In the genomic region with DNA sequence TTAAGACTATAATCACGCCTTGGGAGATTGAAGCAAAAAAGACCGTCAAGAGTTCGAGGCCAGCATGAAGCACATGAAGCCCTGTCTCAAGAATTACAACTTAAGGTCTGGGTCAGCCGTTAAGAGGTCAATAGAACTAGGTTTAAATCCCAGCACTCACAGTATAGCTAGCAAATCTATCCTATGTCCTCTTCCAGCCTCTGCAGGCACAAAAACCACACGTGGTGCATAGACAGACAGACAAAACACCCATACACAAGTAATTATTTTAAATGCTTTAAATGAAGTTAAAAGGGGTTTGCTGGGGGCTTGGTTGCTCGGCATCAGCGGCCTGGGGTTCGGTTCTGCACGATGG, we compare ENCODE assay signal across 8 mouse cellular contexts. TPM values are rescaled to one million over a fixed set of nuclear protein-coding genes. Genes with fewer than 3 reads are reported as not detected.
DNase-seq lines count a peak whose midpoint lies in the region; ATAC-seq and TF ChIP-seq lines count a peak whose summit lies in the region.

No protein-coding gene starts in this region.

- TF ChIP-seq CTCF in layer of hippocampus, adult 2 months (conservative IDR thresholded peaks at IDR 0.05) = no peak

- H3ac ChIP-seq in myocyte (ENCODE audit: control insufficient read depth, insufficient read length) = peak overlapping the region; percentile 61

- peaks cover 13% of the 10 kb centered on the region for H3K4me1 ChIP-seq in embryonic facial prominence, embryonic 10.5 days
- H3K4me1 ChIP-seq in hindbrain, embryonic 16.5 days (ENCODE audit: control insufficient read depth, insufficient read depth, low read depth, low read length) = peaks cover 7% of the 10 kb centered on the region

- H3K36me3 ChIP-seq in embryonic facial prominence, embryonic 10.5 days (replicated peaks) = peaks cover 23% of the 10 kb centered on the region
- H3K36me3 ChIP-seq in hindbrain, embryonic 16.5 days (ENCODE audit: control insufficient read depth, insufficient read depth, low read length) = peaks cover 4% of the 10 kb centered on the region
- peaks cover 8% of the 10 kb centered on the region for H3K36me3 ChIP-seq in myocyte (ENCODE audit: control insufficient read depth, insufficient read depth)

- H3K27ac ChIP-seq in layer of hippocampus, adult 2 months = peak overlapping the region; percentile 95
- peak overlapping the region; percentile 92 for H3K27ac ChIP-seq in embryonic facial prominence, embryonic 10.5 days (replicated peaks)
- H3K27ac ChIP-seq in hindbrain, embryonic 16.5 days (ENCODE audit: low read depth, low read length) = peak overlapping the region; percentile 79

- TF ChIP-seq POLR2A in myocyte (IDR thresholded peaks at IDR 0.05; ENCODE audit: insufficient read length, low read depth) = no peak

- no peak for DNase-seq in layer of hippocampus, adult 2 months (ENCODE audit: low spot score in 2 of 2)
- no peak for DNase-seq in layer of hippocampus, adult 9-10 months (ENCODE audit: low spot score)
- no peak for DNase-seq in embryonic facial prominence, embryonic 10.5 days (ENCODE audit: low spot score)
- DNase-seq in cerebellum, adult 9-10 months = no peak
- no peak for DNase-seq in left cerebral cortex, postnatal 36 days (ENCODE audit: low spot score in 2 of 2)
- DNase-seq in left cerebral cortex, adult 11 months (ENCODE audit: low spot score) = no peak

- peak; percentile 53 for ATAC-seq in hindbrain, embryonic 16.5 days

- 44% methylated on average over 9 of the region's 9 CpGs for WGBS in embryonic facial prominence, embryonic 10.5 days
- 41% methylated on average over 9 of the region's 9 CpGs for WGBS in hindbrain, embryonic 16.5 days

- H3K4me3 ChIP-seq in layer of hippocampus, adult 2 months = peak overlapping the region; percentile 74
- peak overlapping the region; percentile 98 for H3K4me3 ChIP-seq in embryonic facial prominence, embryonic 10.5 days
- peak overlapping the region; percentile 95 for H3K4me3 ChIP-seq in hindbrain, embryonic 16.5 days (ENCODE audit: low read length)
- H3K4me3 ChIP-seq in myocyte = peak overlapping the region; percentile 72

- peaks cover 18% of the 10 kb centered on the region for H3K79me2 ChIP-seq in myocyte (ENCODE audit: control insufficient read depth, insufficient read depth)

- H3K27me3 ChIP-seq in embryonic facial prominence, embryonic 10.5 days (replicated peaks; ENCODE audit: low read depth, poor library complexity, severe bottlenecking) = no peaks in the 10 kb centered on the region
- no peaks in the 10 kb centered on the region for H3K27me3 ChIP-seq in hindbrain, embryonic 16.5 days (replicated peaks; ENCODE audit: control insufficient read depth, insufficient read depth, low read length)
- no peaks in the 10 kb centered on the region for H3K27me3 ChIP-seq in myocyte (ENCODE audit: control insufficient read depth, insufficient read depth, insufficient read length)

- peak overlapping the region; percentile 98 for H3K9ac ChIP-seq in hindbrain, embryonic 16.5 days (ENCODE audit: low read depth, low read length)

- peak overlapping the region; percentile 87 for H3K4me2 ChIP-seq in hindbrain, embryonic 16.5 days (ENCODE audit: low read length)
- peak overlapping the region; percentile 93 for H3K4me2 ChIP-seq in myocyte (ENCODE audit: low read depth)

- intact Hi-C loops in left cerebral cortex, postnatal 36 days (cut with DNase I) = loop anchor here (5.0 kb wide), 2 partner anchors 40 to 90 kb away; a partner anchor contains a TSS

- H3K9me3 ChIP-seq in embryonic facial prominence, embryonic 10.5 days = no peaks in the 10 kb centered on the region
- H3K9me3 ChIP-seq in hindbrain, embryonic 16.5 days (ENCODE audit: control insufficient read depth, low read length) = no peaks in the 10 kb centered on the region

TF ChIP-seq in myocyte, 11 proteins besides CTCF, POLR2A, EP300 and RAD21:
- TF ChIP-seq MYOD1 (IDR thresholded peaks at IDR 0.05; ENCODE audit: control insufficient read depth in 1 of 3, insufficient read length in 2 of 3, low read depth in 2 of 3) = no peak
- no peak for TF ChIP-seq POLR2AphosphoS2 (IDR thresholded peaks at IDR 0.05; ENCODE audit: insufficient read length, low read depth)
- no peak for TF ChIP-seq TCF3 (IDR thresholded peaks at IDR 0.05; ENCODE audit: insufficient read length, low read depth)
- no peak for TF ChIP-seq MYOG (IDR thresholded peaks at IDR 0.05; ENCODE audit: control insufficient read depth in 1 of 3, insufficient read depth in 1 of 3, insufficient read length in 2 of 3, low read depth in 2 of 3)
- TF ChIP-seq MAX (IDR thresholded peaks at IDR 0.05; ENCODE audit: low read depth) = no peak
- no peak for TF ChIP-seq USF1 (IDR thresholded peaks at IDR 0.05; ENCODE audit: low read depth)
- no peak for TF ChIP-seq REST (IDR thresholded peaks at IDR 0.05; ENCODE audit: insufficient read depth, insufficient read length)
- no peak for TF ChIP-seq E2F4 (IDR thresholded peaks at IDR 0.05; ENCODE audit: insufficient read depth)
- TF ChIP-seq CEBPB (IDR thresholded peaks at IDR 0.05; ENCODE audit: insufficient read depth, poor library complexity, severe bottlenecking) = no peak
- TF ChIP-seq SRF (IDR thresholded peaks at IDR 0.05; ENCODE audit: control insufficient read depth, insufficient read length, low read depth) = no peak
- no peak for TF ChIP-seq TCF12 (IDR thresholded peaks at IDR 0.05; ENCODE audit: insufficient read depth, poor library complexity, severe bottlenecking)

RNA-seq across cellular contexts. Expression of a gene that starts 0.3 kb away (rescaled TPM):
- total RNA-seq in layer of hippocampus, adult 2 months (2021) = 10 to 100 TPM; 41.9 to 42.3 TPM
- polyA plus RNA-seq in embryonic facial prominence, embryonic 10.5 days (2016; fragmentation: Nextera tagmentation; extraction: Ambion mirVana) = 87.2 and 88.8 TPM in 2 replicates
- polyA plus RNA-seq in hindbrain, embryonic 16.5 days (2015; fragmentation: Nextera tagmentation; extraction: Ambion mirVana) = 95.2 and 106 TPM in 2 replicates
- polyA plus RNA-seq in myocyte (2012; fragmentation: generic; extraction: Trizol) = 92.7 TPM
- 10 to 100 TPM; 38.0 to 41.8 TPM for total RNA-seq in left cerebral cortex, postnatal 36 days (2021)

RNA-seq across cellular contexts. Expression of a gene that starts 6.5 kb away (rescaled TPM):
- not detected for total RNA-seq in layer of hippocampus, adult 2 months (2021)
- polyA plus RNA-seq in embryonic facial prominence, embryonic 10.5 days (2016; fragmentation: Nextera tagmentation; extraction: Ambion mirVana) = not detected in 2 replicates
- 0.21 TPM in 1 of 2 replicates, not detected in the other for polyA plus RNA-seq in hindbrain, embryonic 16.5 days (2015; fragmentation: Nextera tagmentation; extraction: Ambion mirVana)
- not detected for polyA plus RNA-seq in myocyte (2012; fragmentation: generic; extraction: Trizol)
- not detected for total RNA-seq in left cerebral cortex, postnatal 36 days (2021)

RNA-seq across cellular contexts. Expression of a gene that starts 16.2 kb away (rescaled TPM):
- total RNA-seq in layer of hippocampus, adult 2 months (2021) = under 1 TPM; 0.22 to 0.46 TPM
- 3.7 and 4.0 TPM in 2 replicates for polyA plus RNA-seq in embryonic facial prominence, embryonic 10.5 days (2016; fragmentation: Nextera tagmentation; extraction: Ambion mirVana)
- 0.26 and 0.34 TPM in 2 replicates for polyA plus RNA-seq in hindbrain, embryonic 16.5 days (2015; fragmentation: Nextera tagmentation; extraction: Ambion mirVana)
- polyA plus RNA-seq in myocyte (2012; fragmentation: generic; extraction: Trizol) = not detected
- total RNA-seq in left cerebral cortex, postnatal 36 days (2021) = under 1 TPM; 0.54 to 0.57 TPM

RNA-seq across cellular contexts. Expression of a gene that starts 22.9 kb away (rescaled TPM):
- total RNA-seq in layer of hippocampus, adult 2 months (2021) = 10 to 100 TPM; 40.2 to 44.4 TPM
- polyA plus RNA-seq in embryonic facial prominence, embryonic 10.5 days (2016; fragmentation: Nextera tagmentation; extraction: Ambion mirVana) = 34.6 and 34.8 TPM in 2 replicates
- 21.5 and 21.7 TPM in 2 replicates for polyA plus RNA-seq in hindbrain, embryonic 16.5 days (2015; fragmentation: Nextera tagmentation; extraction: Ambion mirVana)
- 11.7 TPM for polyA plus RNA-seq in myocyte (2012; fragmentation: generic; extraction: Trizol)
- 10 to 100 TPM; 17.1 to 19.0 TPM for total RNA-seq in left cerebral cortex, postnatal 36 days (2021)

RNA-seq across cellular contexts. Expression of a gene that starts 29.2 kb away (rescaled TPM):
- 1 to 10 TPM; 4.7 to 6.3 TPM for total RNA-seq in layer of hippocampus, adult 2 months (2021)
- polyA plus RNA-seq in embryonic facial prominence, embryonic 10.5 days (2016; fragmentation: Nextera tagmentation; extraction: Ambion mirVana) = 2.4 and 2.5 TPM in 2 replicates
- 4.4 and 5.9 TPM in 2 replicates for polyA plus RNA-seq in hindbrain, embryonic 16.5 days (2015; fragmentation: Nextera tagmentation; extraction: Ambion mirVana)
- 73.0 TPM for polyA plus RNA-seq in myocyte (2012; fragmentation: generic; extraction: Trizol)
- total RNA-seq in left cerebral cortex, postnatal 36 days (2021) = 1 to 10 TPM; 4.7 to 5.3 TPM
